Mouse (Mus musculus) C2C12 (cell line): ENCODE measurements at regions not wholly inside any gene's neighbourhood (a gene's known extent, or its start where the extent isn't known, plus 50 kb on each side); places are given as distances from the start of the nearest gene placed in this dataset.

Experiments used
- H3K27me3 ChIP-seq: one replicate; pipeline ENCODE4 v1.6.1; 2011; ENCODE audit not compliant: control insufficient read depth, insufficient read depth, insufficient read length
- H3K36me3 ChIP-seq: one replicate; pipeline ENCODE4 v1.6.1; 2011; ENCODE audit not compliant: control insufficient read depth, insufficient read depth
- H3K4me3 ChIP-seq: one replicate; pipeline ENCODE4 v1.5.1; 2011; ENCODE audit warnings: mild to moderate bottlenecking, control low read depth; ENCODE audit not compliant: poor library complexity, insufficient read depth, severe bottlenecking
- H3K79me2 ChIP-seq: one replicate; pipeline ENCODE4 v1.6.1; 2011; ENCODE audit not compliant: control insufficient read depth, insufficient read depth
- H3K79me3 ChIP-seq: one replicate; pipeline ENCODE4 v1.6.1; 2011; ENCODE audit warnings: low read depth, control low read depth
- H3ac ChIP-seq: one replicate; pipeline ENCODE3; 2011; ENCODE audit warnings: low read depth; ENCODE audit not compliant: control insufficient read depth, insufficient read length
- CEBPB ChIP-seq: IDR thresholded peaks from one replicate; pipeline ENCODE4 v1.6.1; 2011; ENCODE audit warnings: low read depth, mild to moderate bottlenecking, control low read depth, moderate library complexity
- CTCF ChIP-seq: IDR thresholded peaks from one replicate; pipeline ENCODE4 v1.5.1; 2011; ENCODE audit not compliant: control insufficient read depth, insufficient read depth, insufficient read length
- FOSL1 ChIP-seq: IDR thresholded peaks from one replicate; pipeline ENCODE4 v1.8.0; 2011; ENCODE audit warnings: mild to moderate bottlenecking, low read length; ENCODE audit not compliant: poor library complexity, insufficient read depth, severe bottlenecking
- MAX ChIP-seq: IDR thresholded peaks from one replicate; pipeline ENCODE4 v1.6.1; 2011; ENCODE audit warnings: mild to moderate bottlenecking, control low read depth
- MYOD1 ChIP-seq: IDR thresholded peaks from one replicate; pipeline ENCODE4 v1.6.1; 2011; ENCODE audit warnings: low read depth; ENCODE audit not compliant: control insufficient read depth, insufficient read length
- MYOG ChIP-seq: IDR thresholded peaks from one replicate; pipeline ENCODE4 v1.6.1; 2011; ENCODE audit not compliant: control insufficient read depth, insufficient read length; ENCODE audit errors: extremely low read depth
- USF1 ChIP-seq: IDR thresholded peaks from one replicate; pipeline ENCODE4 v1.6.1; 2011; ENCODE audit warnings: low read depth, mild to moderate bottlenecking, control low read depth, moderate library complexity

DNA sequence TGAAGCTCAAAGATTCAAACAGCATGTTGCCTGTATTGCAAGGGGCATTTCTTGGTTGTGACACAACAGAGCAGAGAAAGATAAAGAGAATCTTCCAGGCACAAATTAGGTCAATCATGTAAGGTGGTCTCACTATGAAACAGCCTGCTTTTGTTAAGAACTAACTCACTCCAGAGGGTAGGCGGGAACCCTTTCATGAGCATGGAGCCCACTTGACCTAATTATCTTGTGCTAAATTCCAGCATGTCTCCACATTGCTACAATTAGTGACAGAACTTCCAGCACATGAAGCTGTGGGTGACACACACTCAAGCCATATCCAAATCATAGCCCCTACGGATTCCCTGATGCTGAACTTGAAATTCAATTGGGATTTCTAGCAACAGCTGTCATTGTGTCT, 91.1 kb upstream of the Cadps start:
- Histone ChIP-seq H3K79me3 (no peaks in the 10 kb centered on the region), H3ac (no peak overlapping the region), H3K36me3 (no peaks in the 10 kb centered on the region), H3K4me3 (no peak overlapping the region), H3K27me3 (no peaks in the 10 kb centered on the region), H3K79me2 (no peaks in the 10 kb centered on the region)
- TF ChIP-seq CTCF (no peak), FOSL1 (no peak), USF1 (no peak)

GRCm38 (mm10) chr14:12913421-12913820, 90.5 kb upstream of the Cadps start:
- Histone ChIP-seq H3ac (no peak overlapping the region), H3K36me3 (no peaks in the 10 kb centered on the region), H3K27me3 (no peaks in the 10 kb centered on the region), H3K79me3 (no peaks in the 10 kb centered on the region), H3K4me3 (no peak overlapping the region), H3K79me2 (no peaks in the 10 kb centered on the region)
- no peak for TF ChIP-seq USF1
- no peak for TF ChIP-seq MAX
- TF ChIP-seq MYOG: no peak
- no peak for TF ChIP-seq CTCF
- no peak for TF ChIP-seq MYOD1
- TF ChIP-seq FOSL1: no peak
- TF ChIP-seq CEBPB: no peak

DNA sequence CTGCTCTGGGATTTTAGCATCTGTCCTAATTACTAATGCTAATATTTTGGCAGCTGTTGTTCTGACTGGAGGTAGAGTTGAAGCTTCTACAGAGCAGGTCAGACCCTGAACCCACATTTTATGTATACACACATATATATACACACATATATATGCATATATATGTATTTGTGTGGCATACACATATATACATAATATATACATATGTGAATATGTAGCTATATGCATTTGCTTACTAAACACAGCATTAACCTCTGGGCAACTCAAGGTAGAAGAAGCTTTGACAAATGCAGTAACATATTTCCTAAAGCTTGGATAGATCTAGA, 54.4 kb upstream of the Cadps start:
- no peaks in the 10 kb centered on the region for H3K79me3 ChIP-seq
- no peak overlapping the region for H3K4me3 ChIP-seq
- TF ChIP-seq USF1 (no peak), CEBPB (no peak), MAX (no peak), FOSL1 (no peak), MYOG (no peak), CTCF (no peak)
- H3K36me3 ChIP-seq: no peaks in the 10 kb centered on the region
- no peak overlapping the region for H3ac ChIP-seq
- H3K27me3 ChIP-seq: no peaks in the 10 kb centered on the region
- H3K79me2 ChIP-seq: no peaks in the 10 kb centered on the region

DNA sequence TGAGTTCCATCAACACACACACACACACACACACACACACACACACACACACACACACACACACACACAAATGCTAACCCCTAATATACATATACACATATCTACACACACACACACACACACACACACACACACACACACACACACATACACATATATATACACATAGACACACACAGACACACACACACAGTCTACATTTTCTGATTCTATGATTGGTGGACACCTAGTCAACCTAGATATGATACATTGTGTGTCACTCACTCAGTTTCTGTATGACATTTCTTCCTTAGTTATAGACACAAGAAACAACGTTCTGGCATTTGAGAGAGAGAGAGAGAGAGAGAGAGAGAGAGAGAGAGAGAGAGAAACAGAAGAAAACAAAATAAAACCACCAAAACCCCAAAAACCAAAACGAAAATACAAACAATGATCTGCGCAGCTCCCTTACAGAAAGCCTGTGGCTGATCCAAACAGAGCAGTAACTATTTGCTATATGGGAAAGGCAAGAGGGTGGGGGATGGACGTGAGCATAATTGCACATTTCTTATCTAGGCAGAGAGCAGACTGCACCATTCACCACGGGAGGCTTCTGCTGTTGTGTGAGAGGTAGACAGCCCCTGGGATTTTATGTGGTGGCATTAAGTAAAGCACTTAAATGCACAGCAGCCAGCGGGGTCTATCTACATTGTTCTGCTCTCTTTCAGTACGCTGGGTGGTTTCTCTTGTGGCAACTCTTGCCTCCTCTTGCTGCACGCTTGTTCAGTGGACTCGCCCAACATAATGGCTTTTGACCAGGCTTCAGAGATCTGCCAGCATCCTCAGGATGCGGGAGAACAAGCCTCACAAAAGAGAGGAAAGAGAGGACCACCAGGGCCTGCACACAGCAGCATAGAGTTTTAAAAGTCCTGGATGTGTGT, 53.8 kb upstream of the Cadps start:
- no peaks in the 10 kb centered on the region for H3K79me3 ChIP-seq
- H3K27me3 ChIP-seq: no peaks in the 10 kb centered on the region
- TF ChIP-seq CEBPB: no peak
- no peaks in the 10 kb centered on the region for H3K36me3 ChIP-seq
- no peak overlapping the region for H3K4me3 ChIP-seq
- no peaks in the 10 kb centered on the region for H3K79me2 ChIP-seq
- no peak overlapping the region for H3ac ChIP-seq
